Mouse (Mus musculus): Measurements from ENCODE around the gene Pus7. TPM values are rescaled to one million over a fixed set of nuclear protein-coding genes. Genes with fewer than 3 reads are reported as not detected.

The Pus7 gene
- 16.2 and 17.7 TPM in 2 replicates for polyA plus RNA-seq (2012; rRNA removed)

- peak; percentile 90 for DNase-seq (ENCODE audit: low read depth)
- TF ChIP-seq POLR2A (IDR thresholded peaks at IDR 0.05; ENCODE audit: borderline replicate concordance, extremely low read depth, insufficient read depth, insufficient read length, poor library complexity, severe bottlenecking) (peak; percentile 84), CTCF (IDR thresholded peaks at IDR 0.05; ENCODE audit: borderline replicate concordance, extremely low read depth, insufficient read depth, insufficient read length) (no peak)
Measured at GRCm38 (mm10) chr5:23782931-23783877, at the start of gene Pus7. Pus7 (minus strand) TSS chr5:23783711.

DNA sequence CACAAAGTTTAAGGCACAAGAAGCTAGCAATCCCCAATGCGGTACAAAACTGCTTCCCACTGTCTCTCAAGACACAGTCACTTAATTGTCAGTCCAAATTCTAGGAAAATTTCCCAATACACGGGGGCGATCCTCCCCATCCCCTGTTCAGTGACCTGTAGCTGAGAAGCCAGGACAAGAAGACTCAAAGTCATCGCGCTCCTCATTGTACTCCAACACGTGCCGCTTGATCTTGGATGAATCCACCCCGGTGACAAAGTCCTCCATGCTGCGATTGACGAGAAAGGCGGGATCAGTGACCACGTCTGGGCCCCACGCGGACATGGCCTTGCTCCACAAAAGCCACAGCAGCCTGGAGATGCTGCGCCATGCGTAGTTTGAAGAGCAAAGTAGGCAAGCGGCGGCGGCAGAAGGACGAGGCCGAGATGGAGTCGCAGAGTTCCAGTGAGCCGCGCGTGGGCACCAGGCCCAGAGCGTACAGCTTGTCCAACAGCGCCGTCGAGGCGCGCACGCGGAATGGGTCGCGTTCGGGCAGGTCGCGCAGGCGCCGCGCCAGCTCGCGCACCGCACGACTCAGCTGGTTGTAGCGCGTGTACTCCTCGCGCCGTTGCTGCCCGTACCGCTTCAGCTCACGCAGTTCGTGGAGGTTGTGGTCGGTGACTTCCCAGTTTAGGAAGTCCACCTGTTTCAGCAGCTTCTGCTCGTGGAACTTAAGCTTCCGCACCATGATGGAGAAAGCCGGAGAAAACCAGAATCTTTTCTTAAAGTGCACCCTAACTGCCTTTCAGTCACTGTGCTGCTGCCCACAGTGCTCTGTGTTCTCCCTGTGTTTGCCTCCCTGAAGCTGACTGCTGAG is 47.6 kb upstream of the Pus7 start:
- peak; percentile 53 for DNase-seq (ENCODE audit: low read depth)
- TF ChIP-seq POLR2A (IDR thresholded peaks at IDR 0.05; ENCODE audit: borderline replicate concordance, extremely low read depth, insufficient read depth, insufficient read length, poor library complexity, severe bottlenecking), result no peak
- TF ChIP-seq CTCF (IDR thresholded peaks at IDR 0.05; ENCODE audit: borderline replicate concordance, extremely low read depth, insufficient read depth, insufficient read length), result no peak

DNA sequence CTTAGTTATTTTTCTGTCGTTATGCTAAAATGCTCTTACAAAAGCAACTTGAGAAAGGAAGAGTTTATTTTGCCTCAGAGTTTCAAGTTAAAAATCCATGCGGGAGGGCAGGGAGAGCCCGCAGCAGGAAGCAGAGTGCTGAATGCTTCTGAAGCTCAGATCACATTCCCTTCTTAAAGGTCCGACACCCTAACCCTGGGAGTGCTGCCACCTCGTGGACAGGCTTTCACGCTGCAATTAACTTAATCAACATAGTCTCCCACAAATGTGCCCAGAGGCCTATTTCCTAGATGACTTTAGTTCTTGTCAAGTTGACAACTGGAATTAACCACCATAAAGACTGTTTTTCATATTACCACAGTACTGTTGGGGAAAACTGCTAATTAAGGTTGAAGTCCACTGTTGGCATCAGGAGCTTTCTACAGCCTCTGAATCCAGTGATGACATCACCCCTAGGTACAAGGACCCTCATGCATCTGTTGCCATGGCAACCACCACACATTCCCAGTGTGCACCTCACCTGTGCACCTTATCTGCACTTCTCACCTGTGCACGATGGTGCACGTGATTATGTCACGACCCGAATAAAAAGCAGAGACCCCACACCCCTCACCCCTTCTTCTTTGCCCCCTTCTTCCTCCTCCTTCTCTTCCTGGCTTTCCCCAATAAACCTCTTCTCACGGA is 43.0 kb upstream of the Pus7 start:
- peak; percentile 82 for TF ChIP-seq CTCF (IDR thresholded peaks at IDR 0.05; ENCODE audit: borderline replicate concordance, extremely low read depth, insufficient read depth, insufficient read length)
- TF ChIP-seq POLR2A (IDR thresholded peaks at IDR 0.05; ENCODE audit: borderline replicate concordance, extremely low read depth, insufficient read depth, insufficient read length, poor library complexity, severe bottlenecking), result no peak
- peak; percentile 77 for DNase-seq (ENCODE audit: low read depth)

- no peak for DNase-seq (ENCODE audit: low read depth)
- TF ChIP-seq POLR2A (IDR thresholded peaks at IDR 0.05; ENCODE audit: borderline replicate concordance, extremely low read depth, insufficient read depth, insufficient read length, poor library complexity, severe bottlenecking) (no peak), CTCF (IDR thresholded peaks at IDR 0.05; ENCODE audit: borderline replicate concordance, extremely low read depth, insufficient read depth, insufficient read length) (no peak)
Measured at GRCm38 (mm10) chr5:23824171-23824733, 40.7 kb upstream of the Pus7 start.

- TF ChIP-seq CTCF (IDR thresholded peaks at IDR 0.05; ENCODE audit: borderline replicate concordance, extremely low read depth, insufficient read depth, insufficient read length) (no peak), POLR2A (IDR thresholded peaks at IDR 0.05; ENCODE audit: borderline replicate concordance, extremely low read depth, insufficient read depth, insufficient read length, poor library complexity, severe bottlenecking) (no peak)
- DNase-seq (ENCODE audit: low read depth), result no peak
Measured at GRCm38 (mm10) chr5:23822306-23822705, 38.8 kb upstream of the Pus7 start.

DNA sequence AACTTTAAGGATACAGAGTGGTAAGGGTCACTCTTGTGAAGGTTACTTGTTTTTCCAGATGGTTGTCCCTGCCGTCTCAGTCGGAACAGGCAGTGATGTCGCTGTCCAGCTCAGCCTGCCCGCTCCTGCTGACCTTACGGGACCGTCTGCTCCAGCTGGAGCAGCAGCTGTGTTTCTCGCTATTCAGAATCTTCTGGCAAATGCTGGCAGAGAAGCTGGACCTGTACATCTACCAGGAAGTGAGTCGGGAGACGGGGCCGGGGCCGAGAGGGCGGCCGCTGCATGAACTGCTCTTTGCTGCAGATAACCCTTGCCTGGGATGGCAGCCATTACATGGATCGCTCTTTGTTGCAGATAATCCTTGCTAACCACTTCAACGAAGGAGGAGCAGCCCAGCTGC is 33.2 kb upstream of the Pus7 start:
- no peak for DNase-seq (ENCODE audit: low read depth)
- no peak for TF ChIP-seq CTCF (IDR thresholded peaks at IDR 0.05; ENCODE audit: borderline replicate concordance, extremely low read depth, insufficient read depth, insufficient read length)
- no peak for TF ChIP-seq POLR2A (IDR thresholded peaks at IDR 0.05; ENCODE audit: borderline replicate concordance, extremely low read depth, insufficient read depth, insufficient read length, poor library complexity, severe bottlenecking)

DNA sequence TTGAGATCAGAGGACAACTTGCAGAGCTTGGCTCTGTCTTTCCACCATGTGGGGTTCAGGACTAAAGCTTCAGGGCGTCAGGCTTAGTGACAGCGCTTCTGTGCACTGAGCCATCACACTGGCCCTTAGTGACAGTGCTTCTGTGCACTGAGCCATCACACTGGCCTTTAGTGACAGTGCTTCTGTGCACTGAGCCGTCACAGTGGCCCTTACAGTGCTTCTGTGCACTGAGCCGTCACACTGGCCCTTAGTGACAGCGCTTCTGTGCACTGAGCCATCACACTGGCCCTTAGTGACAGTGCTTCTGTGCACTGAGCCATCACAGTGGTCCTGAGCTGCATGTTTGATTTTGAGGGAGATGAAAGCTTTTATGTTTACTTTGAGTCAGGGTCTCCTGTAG is 31.3 kb upstream of the Pus7 start:
- DNase-seq (ENCODE audit: low read depth), result no peak
- TF ChIP-seq POLR2A (IDR thresholded peaks at IDR 0.05; ENCODE audit: borderline replicate concordance, extremely low read depth, insufficient read depth, insufficient read length, poor library complexity, severe bottlenecking) (no peak), CTCF (IDR thresholded peaks at IDR 0.05; ENCODE audit: borderline replicate concordance, extremely low read depth, insufficient read depth, insufficient read length) (no peak)

DNA sequence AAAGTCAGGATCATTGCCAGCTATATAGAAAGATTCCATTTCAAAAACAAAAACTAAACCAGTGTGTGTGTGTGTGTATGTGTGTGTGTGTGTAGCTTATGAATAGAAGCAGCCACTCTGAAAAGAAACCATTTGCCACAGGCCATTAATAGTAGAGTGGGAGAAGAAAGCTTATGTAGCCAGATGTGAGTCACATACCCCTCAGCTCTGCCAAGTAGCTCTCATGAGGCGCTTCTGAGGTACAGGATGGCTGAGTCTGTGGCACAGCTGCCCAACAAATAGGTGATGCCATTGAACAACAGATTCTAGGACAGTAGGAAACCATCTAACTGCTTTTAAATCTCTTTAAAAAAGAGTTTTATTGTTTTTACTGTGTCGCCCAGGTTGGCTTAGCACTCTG is 9.2 kb upstream of the Pus7 start:
- TF ChIP-seq POLR2A (IDR thresholded peaks at IDR 0.05; ENCODE audit: borderline replicate concordance, extremely low read depth, insufficient read depth, insufficient read length, poor library complexity, severe bottlenecking) (no peak), CTCF (IDR thresholded peaks at IDR 0.05; ENCODE audit: borderline replicate concordance, extremely low read depth, insufficient read depth, insufficient read length) (no peak)
- DNase-seq (ENCODE audit: low read depth), result no peak

DNA sequence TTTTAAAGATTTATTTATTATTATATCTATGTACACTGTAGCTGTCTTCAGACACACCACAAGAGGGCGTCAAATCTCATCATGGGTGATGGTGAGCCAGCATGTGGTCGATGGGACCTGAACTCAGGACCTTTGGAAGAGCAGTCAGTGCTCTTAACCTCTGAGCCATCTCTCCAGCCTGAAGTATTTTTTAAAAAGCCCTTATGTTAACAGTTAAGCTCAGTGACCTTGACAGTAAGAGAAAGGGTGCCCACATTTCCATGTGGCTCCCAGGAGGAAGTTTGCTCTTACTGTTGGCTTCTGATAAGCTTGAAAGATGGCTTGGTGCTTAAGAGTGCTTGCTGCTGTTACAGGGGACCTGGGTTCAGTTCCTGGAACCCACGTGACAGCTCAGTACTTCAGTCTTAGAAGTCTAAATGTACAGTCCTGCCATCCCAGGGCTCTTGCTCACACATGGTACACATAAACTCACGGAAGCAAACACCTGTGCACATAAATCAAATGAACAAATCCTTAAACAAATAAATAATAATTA is 5.6 kb upstream of the Pus7 start:
- TF ChIP-seq CTCF (IDR thresholded peaks at IDR 0.05; ENCODE audit: borderline replicate concordance, extremely low read depth, insufficient read depth, insufficient read length) (no peak), POLR2A (IDR thresholded peaks at IDR 0.05; ENCODE audit: borderline replicate concordance, extremely low read depth, insufficient read depth, insufficient read length, poor library complexity, severe bottlenecking) (no peak)
- no peak for DNase-seq (ENCODE audit: low read depth)

DNA sequence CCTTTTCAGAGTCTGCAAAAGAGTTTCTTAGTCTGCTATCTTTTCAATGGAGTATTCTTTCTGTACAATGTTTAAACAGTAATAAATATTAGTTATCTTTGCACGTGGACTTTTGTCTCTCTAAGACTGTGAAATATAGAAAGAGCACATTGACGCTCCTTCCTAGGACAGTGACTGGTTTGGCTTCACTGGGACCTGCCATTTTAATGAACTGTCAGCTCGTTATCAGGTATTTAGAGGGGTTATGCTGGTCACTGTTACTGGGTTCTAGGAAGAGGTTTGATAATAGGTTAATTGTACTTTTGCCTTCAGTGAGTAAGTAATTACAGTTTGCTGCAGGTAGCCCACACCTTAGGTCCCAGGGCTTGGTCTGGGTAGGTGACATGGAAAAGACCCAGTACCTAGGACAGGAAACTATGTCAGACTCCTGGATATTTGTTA is 4.9 kb upstream of the Pus7 start:
- TF ChIP-seq CTCF (IDR thresholded peaks at IDR 0.05; ENCODE audit: borderline replicate concordance, extremely low read depth, insufficient read depth, insufficient read length), result no peak
- DNase-seq (ENCODE audit: low read depth), result no peak
